Comparison of ENCODE assay signal across 7 mouse cellular contexts in the genomic region with DNA sequence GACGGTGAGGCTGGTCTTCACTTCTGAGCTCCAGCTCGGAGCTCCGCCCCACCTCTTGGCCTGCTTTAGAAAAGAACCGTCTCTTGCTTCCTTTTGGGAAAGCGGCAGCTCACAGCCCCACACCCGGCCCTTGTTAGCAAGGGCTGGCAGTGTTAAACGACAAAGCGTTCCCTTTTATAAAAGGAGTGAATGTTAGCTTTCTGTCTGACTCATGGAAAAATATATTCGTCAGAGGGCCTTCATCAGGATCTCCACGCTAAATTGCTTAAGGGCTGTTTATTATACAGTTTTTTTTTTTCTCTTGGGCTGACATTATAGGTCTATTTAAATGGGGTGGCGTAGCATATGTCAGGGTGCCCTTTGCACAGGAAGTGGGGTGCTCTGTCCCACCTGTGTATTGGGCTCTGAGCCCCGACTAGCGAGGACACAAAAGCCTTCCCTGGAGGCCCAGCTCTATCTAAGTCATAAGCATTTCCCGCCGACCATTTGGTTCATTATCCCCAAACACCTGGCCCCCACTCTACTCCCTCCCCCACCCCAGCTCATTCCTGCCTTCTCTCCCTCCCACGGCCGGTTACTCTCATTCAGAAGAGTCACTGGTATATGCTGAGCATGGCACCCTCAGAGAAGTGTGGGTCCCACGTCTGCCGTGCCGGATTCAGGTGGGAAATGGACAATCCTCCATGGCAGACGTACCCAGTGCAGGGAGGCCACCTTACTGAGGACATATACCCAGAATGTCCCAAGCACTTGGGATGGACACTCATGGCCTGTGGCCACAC. TPM values are rescaled to one million over a fixed set of nuclear protein-coding genes. Genes with fewer than 3 reads are reported as not detected.
DNase-seq lines count a peak whose midpoint lies in the region; ATAC-seq and TF ChIP-seq lines count a peak whose summit lies in the region.

No protein-coding gene starts in this region.

- H3K4me1 ChIP-seq in liver, postnatal 0 days (ENCODE audit: insufficient read depth), result peaks cover 14% of the 10 kb centered on the region
- peaks cover 19% of the 10 kb centered on the region for H3K4me1 ChIP-seq in liver, embryonic 11.5 days (replicated peaks; ENCODE audit: control insufficient read depth, insufficient read depth, low read length)
- H3K4me1 ChIP-seq in heart, embryonic 12.5 days (replicated peaks), result peaks cover 58% of the 10 kb centered on the region

- no peak for ATAC-seq in liver, postnatal 0 days
- ATAC-seq in liver, embryonic 11.5 days (replicated peaks; ENCODE audit: low FRiP score), result no peak
- ATAC-seq in heart, embryonic 12.5 days (ENCODE audit: insufficient number of reproducible peaks, low FRiP score), result no peak

- H3K36me3 ChIP-seq in liver, postnatal 0 days (replicated peaks; ENCODE audit: insufficient read depth, low read length), result peaks cover 38% of the 10 kb centered on the region
- no peaks in the 10 kb centered on the region for H3K36me3 ChIP-seq in liver, embryonic 11.5 days (ENCODE audit: control insufficient read depth, insufficient read depth, low read length)
- H3K36me3 ChIP-seq in heart, embryonic 12.5 days, result no peaks in the 10 kb centered on the region

- no peak for TF ChIP-seq CTCF in liver, postnatal 0 days (IDR thresholded peaks at IDR 0.05; ENCODE audit: low read depth)

- H3K9me3 ChIP-seq in liver, postnatal 0 days (ENCODE audit: low read length), result no peaks in the 10 kb centered on the region
- no peaks in the 10 kb centered on the region for H3K9me3 ChIP-seq in liver, embryonic 11.5 days (ENCODE audit: control insufficient read depth, low read length)
- no peaks in the 10 kb centered on the region for H3K9me3 ChIP-seq in heart, embryonic 12.5 days (replicated peaks)

- H3K27me3 ChIP-seq in liver, postnatal 0 days (ENCODE audit: insufficient read depth, low read length), result no peaks in the 10 kb centered on the region
- no peaks in the 10 kb centered on the region for H3K27me3 ChIP-seq in liver, embryonic 11.5 days (replicated peaks; ENCODE audit: control insufficient read depth, insufficient read depth, low read length)
- no peaks in the 10 kb centered on the region for H3K27me3 ChIP-seq in heart, embryonic 12.5 days (replicated peaks)

- no peak for TF ChIP-seq EP300 in liver, postnatal 0 days (IDR thresholded peaks at IDR 0.05; ENCODE audit: low read depth)

- H3K4me3 ChIP-seq in liver, postnatal 0 days (ENCODE audit: low read depth, low read length), result no peak overlapping the region
- H3K4me3 ChIP-seq in liver, embryonic 11.5 days (ENCODE audit: low read depth, low read length), result no peak overlapping the region
- H3K4me3 ChIP-seq in heart, embryonic 12.5 days, result no peak overlapping the region

- H3K4me2 ChIP-seq in liver, postnatal 0 days (ENCODE audit: low read depth, low read length), result no peak overlapping the region
- no peak overlapping the region for H3K4me2 ChIP-seq in liver, embryonic 11.5 days
- no peak overlapping the region for H3K4me2 ChIP-seq in heart, embryonic 12.5 days

- no peak overlapping the region for H3K9ac ChIP-seq in liver, postnatal 0 days (replicated peaks)
- H3K9ac ChIP-seq in liver, embryonic 11.5 days (ENCODE audit: low read depth, low read length), result no peak overlapping the region
- H3K9ac ChIP-seq in heart, embryonic 12.5 days, result no peak overlapping the region

- 68% methylated on average over 21 of the region's 21 CpGs for WGBS in liver, postnatal 0 days (ENCODE audit: insufficient replicate concordance)
- WGBS in liver, embryonic 11.5 days, result 66% methylated on average over 21 of the region's 21 CpGs
- 55% methylated on average over 21 of the region's 21 CpGs for WGBS in heart, embryonic 12.5 days

- H3K27ac ChIP-seq in liver, postnatal 0 days (ENCODE audit: low read depth), result 0 out of 2 replicates have a peak overlapping the region, but pooled peaks have one; percentile 35
- no peak overlapping the region for H3K27ac ChIP-seq in liver, embryonic 11.5 days (ENCODE audit: low read depth, low read length)
- H3K27ac ChIP-seq in heart, embryonic 12.5 days (ENCODE audit: poor library complexity, severe bottlenecking), result peak overlapping the region; percentile 62

- DNase-seq in liver, postnatal 0 days, result no peak
- DNase-seq in liver, embryonic 11.5 days (ENCODE audit: low spot score), result no peak
- DNase-seq in Muller cell, postnatal 12 days (ENCODE audit: inconsistent ontology term), result peak; percentile 90
- DNase-seq in lung, postnatal 10 days, result peak; percentile 40
- no peak for DNase-seq in adrenal gland, adult (ENCODE audit: inconsistent age in 2 of 2, low spot score in 1 of 2)
- no peak for DNase-seq in layer of hippocampus, adult 9-11 months

RNA-seq across cellular contexts. Expression of gene Cd9, which starts 26.2 kb away (rescaled TPM):
- 243 and 249 TPM in 2 replicates for polyA plus RNA-seq in liver, postnatal 0 days (2015; fragmentation: Nextera tagmentation; extraction: Ambion mirVana)
- polyA plus RNA-seq in liver, embryonic 11.5 days (2014; fragmentation: Nextera tagmentation; extraction: Ambion mirVana), result 111 and 113 TPM in 2 replicates
- 73.5 and 73.6 TPM in 2 replicates for polyA plus RNA-seq in heart, embryonic 12.5 days (2016; fragmentation: Nextera tagmentation; extraction: Ambion mirVana)

Comparison
In these comparisons a context has a peak if more than half of its experiments do, and no peak if none do; other contexts are left out.
1. DNase-seq: peak in Muller cell, postnatal 12 days (single experiment) and lung, postnatal 10 days (single experiment); none in liver, postnatal 0 days (single experiment), liver, embryonic 11.5 days (single experiment), adrenal gland, adult (0 of 2) and layer of hippocampus, adult 9-11 months (single experiment).